Mouse (Mus musculus) large intestine, adult 2 months (tissue): ENCODE measurements around the gene Mymx. TPM values are rescaled to one million over a fixed set of nuclear protein-coding genes. Genes with fewer than 3 reads are reported as not detected.
"Not testable (repeated sequence)": the region's sequence is repeated elsewhere in the genome, so short reads cannot be mapped to it uniquely, and the experiment has no call there.

Source experiments
- DNase-seq: peaks from one replicate; pipeline ENCODE4 v3.0.0-alpha.2; 2012; ENCODE audit warnings: low read depth, low spot score
- WGBS: fragments of 180-500 bp; shearing (Covaris S2); methylation state at CpG from one replicate; pipeline ENCODE4 v1.1.7; 2018; 5-methylcytosine and 5-hydroxymethylcytosine counted together
- polyA plus RNA-seq: library from polyadenylated mRNA; depleted of rRNA; stranded (reverse); fragments of >200 nt; gene quantifications from 2 replicates; pipeline ENCODE4 v1.2.3, GENCODE M21; 2012; rRNA removed

Mymx gene
- 0.63 and 2.0 TPM in 2 replicates for polyA plus RNA-seq

DNA sequence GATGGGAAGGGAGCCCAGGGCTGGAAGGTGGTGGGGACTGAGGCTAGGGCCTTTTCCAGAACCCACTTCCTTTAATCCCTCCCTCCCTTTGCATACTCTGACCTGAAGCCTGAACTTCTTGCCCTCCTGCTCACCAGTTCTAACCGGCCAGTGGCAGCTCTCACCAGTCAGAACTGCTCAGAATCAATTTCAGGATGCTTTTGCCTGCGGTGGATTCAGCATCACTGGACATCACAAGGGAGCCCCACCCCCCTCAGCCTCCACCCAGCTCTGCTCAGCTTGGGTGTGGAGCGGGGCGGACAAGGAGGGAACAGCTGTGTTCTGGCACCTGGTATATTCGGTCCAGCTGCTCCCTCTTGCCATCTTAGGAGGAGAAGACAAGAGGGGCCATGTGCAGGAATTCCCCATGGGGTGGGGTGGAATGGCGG is at the start of gene Mymx:
Gene Mymx (minus strand): TSS at position 226 of the 428 bp plus-strand sequence.
- 36% methylated on average over 6 of the region's 6 CpGs for WGBS
- DNase-seq = no peak

DNA sequence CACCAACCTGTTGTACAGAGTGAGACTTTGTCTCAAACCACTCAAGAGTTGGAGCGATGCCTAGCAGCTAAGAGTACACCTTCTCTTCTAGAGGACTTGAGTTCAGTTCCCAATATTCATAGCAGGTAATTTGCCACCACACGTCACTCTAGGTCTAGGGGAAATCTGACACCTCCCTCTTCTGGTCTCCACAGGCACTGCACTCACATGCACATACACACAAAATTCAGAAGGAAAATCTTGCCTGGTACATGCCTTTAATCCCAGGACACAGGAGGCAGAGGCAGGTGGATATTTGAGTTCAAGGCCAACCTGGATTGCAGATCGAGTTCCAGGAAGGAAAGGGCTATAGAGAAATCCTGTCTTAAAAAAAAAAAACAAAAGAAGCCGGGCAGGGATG is 42.3 kb upstream of the Mymx start:
- DNase-seq = no peak
- WGBS = 91% methylated on average over 4 of the region's 4 CpGs

DNA sequence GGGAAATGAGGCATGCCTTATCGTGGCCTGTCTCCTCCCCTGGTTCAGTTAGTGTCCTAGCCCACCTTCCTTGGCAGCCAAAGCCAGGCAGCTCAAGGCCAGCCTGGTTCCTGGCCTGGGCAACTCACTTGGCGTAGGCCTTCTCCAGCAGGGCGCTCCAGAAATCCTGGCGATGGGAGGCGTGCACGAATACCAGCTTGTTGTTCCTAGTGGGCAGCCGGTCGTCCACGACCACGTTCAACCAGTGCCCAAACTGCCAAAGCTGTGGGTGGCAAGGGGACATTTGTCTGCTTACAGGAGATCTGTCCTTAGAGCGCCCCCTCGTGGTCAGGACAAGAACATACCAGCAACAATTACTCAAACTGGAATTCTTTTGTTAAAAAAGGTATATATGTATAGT is 40.8 kb upstream of the Mymx start:
- 25% methylated on average over 12 of the region's 12 CpGs for WGBS
- DNase-seq = no peak

DNA sequence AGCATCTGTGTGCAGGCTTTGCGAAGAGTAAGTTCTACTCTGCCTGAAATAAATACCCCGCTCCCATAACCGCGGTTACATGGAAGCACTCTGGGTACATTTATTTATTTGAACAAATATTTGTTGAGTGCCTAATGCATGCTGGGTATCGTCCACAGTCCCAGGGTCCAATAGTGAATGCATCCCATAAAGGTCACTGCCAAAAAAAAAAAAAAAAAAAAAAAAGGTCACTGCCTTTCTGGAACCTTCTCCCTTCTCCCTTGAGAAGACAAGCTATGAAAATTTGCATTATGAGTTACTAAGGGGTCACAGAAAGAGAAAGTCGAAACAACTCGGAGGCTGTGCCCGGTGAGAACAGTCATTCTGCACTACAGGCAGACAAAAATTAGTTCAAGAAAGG is 40.1 kb upstream of the Mymx start:
- no peak for DNase-seq
- WGBS = 60% methylated on average over 8 of the region's 8 CpGs

DNA sequence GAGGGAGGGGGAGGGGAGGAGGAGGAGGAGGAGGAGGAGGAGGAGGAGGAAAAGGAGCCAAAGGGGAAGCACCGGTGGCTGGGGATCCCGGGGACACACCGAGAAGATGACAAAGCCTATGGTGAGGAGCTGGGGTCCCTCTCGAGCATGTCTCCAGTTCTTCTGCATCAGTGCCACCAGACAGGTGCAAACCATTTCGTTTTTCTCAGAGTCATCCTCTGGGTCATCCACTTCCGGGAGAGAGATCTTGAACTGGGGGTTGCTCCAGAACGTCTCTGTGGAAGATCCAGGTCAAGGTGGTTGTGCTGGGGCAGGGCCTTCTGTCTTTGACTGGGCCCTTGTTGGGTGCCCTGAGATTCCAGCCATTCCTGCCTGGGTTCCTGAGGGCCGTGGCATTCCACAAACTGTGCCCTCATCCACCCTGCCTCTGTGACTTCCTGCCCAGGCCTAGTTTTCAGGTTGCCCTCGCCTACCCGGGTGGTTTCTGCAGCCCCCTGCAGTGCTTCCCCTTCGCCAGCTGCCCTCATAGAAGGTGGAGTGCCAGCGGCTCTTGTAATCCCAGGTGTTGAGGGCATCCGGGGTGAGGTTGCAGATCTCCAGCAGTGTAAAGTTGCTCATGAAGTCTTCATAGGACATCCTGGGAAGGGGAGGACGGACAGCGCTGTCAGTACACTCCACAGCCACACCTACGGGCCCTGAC is 36.8 kb upstream of the Mymx start:
- WGBS = 73% methylated on average over 16 of the region's 16 CpGs
- no peak for DNase-seq

DNA sequence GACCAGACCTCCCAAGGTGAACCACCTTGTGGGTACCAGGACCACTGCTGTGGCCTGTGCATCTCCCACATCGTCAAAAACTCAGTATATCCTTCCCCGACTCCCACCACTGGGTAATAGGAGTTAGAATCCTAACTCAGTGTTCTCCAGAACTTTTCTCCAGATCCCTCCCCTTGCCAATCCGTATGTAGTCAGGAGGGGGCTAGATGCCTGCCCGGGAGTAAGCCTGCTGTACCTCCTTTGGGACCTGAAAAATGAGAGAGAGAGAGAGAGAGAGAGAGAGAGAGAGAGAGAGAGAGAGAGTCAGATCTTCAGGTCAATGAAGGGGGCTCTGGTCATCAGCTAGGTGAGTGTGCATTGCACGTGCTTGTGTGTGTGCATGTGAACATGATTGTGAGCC is 32.1 kb upstream of the Mymx start:
- WGBS = 84% methylated on average over 5 of the region's 5 CpGs
- DNase-seq = no peak

DNA sequence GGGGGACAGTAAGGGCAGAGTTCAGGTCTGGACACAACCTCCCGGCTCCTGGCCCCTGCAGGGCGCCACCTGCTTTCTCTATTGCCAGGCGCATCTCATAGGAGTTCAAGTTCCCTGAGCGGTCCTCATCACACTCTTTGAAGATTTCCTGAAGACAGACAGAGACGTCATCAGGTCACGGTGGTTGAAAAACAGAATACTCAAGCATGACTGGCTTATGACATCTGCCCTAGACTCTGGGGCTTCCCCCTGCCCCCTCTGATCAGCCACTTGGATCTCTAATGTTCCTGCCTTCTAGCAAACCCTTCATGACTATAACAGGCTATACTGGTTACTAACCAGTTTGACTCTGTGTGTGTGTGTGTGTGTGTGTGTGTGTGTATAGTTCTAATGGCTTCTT is 30.0 kb upstream of the Mymx start:
- no peak for DNase-seq
- WGBS = 64% methylated on average over 6 of the region's 6 CpGs

DNA sequence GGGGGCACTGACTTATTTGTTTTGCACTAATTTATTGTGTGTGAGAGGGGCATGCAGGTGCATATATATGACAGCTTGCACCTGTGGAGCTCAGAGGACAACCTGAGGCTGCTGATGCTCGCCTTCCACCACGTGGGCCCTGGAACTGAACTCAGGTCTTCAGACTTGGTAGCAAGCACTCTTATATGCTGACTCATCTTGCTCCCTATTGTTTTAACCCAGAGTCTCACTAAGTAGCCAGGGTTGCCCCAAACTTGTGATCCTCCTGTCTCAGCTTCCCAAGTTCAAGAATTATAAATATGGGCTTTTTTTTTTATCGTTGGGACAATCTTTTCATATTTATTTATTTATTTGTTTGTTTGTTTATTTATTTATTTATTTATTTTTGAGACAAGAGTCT is 29.1 kb upstream of the Mymx start:
- WGBS = 67% methylated on average over 3 of the region's 3 CpGs
- no peak for DNase-seq

DNA sequence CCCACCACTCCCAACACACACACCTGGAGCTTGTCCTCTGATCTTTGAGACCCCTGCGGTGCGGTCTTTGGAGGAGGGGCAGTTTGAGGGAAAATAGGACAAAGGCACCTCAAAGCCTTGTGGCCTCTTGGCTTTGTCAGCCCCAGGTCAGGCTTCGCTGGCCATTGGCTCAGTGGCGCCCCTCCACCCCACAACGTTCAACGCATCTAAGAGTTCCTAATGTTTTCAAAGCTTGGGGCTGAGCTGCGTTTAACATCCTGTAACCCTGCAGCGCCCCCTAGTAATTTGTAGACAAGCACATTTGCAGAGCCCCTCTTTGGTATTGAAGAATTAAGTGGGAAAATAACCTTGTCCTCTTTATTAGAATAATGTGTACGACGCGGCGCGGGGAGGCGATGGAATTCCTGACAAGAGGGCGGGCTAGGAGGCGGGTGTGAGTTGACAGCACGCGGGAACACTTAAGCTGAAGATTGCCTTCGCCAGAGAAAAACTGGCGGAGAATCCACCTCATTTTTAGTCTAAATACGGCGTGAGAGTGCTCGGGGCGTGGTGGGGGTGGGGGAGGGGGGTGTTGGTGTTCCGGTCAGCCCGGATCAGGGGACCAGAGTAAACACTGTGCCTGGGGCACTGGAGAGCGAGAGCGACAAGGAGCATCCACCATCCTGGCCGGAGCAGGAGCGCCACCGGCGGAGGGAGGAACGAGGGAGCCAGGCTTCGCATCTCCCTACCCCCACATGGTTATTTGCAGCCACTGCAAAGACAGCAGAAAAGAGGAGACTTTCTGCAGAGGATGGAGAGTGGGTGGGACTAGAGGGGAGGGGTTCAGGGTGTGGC is 28.2 kb upstream of the Mymx start:
- 3% methylated on average over 34 of the region's 34 CpGs for WGBS
- no peak for DNase-seq

DNA sequence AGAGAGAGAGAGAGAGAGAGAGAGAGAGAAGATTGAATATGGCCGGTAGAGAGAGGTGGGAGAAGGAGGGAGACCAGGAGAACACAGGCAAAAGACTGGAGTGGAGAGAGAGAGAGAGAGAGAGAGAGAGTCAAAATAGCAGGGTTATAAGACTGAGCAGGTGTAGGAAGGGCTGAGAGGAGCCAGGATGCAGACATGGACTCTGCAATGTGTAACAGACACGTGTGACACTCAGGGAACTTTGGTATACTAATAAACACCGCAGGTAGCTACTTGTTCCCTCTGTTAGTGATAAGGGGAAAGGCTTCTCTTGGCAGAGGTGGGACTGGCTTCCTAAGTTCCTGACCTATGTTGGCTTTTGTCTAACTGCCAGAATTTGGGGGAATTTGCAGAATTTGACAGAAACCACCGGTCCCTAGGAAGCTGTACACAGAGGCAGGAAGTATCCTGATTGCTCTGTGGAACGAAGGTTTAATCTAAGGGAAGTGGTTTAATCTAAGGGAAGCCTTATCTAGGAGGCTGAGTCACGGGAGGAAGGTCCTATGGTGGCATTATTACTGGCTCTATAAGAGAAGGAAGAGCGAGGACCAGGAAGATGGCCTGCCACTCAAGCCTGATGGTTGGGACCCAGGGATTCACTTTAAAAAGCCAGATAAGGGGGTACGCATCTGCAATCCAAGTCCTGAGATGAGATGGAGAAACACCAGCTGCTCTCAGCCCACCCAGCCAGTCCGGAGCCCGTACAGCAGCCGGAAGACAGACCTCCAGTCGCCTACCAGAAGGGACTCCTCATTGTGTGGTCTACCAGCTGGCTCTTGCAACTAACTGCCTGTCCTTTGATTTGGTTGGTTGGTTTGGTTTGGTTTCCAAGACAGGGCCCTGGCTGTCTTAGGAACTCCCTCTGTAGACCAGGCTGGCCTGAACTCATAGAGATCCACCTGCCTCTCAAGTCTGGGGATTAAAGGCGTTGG is 27.3 kb upstream of the Mymx start:
- 56% methylated on average over 13 of the region's 13 CpGs for WGBS
- no peak for DNase-seq

DNA sequence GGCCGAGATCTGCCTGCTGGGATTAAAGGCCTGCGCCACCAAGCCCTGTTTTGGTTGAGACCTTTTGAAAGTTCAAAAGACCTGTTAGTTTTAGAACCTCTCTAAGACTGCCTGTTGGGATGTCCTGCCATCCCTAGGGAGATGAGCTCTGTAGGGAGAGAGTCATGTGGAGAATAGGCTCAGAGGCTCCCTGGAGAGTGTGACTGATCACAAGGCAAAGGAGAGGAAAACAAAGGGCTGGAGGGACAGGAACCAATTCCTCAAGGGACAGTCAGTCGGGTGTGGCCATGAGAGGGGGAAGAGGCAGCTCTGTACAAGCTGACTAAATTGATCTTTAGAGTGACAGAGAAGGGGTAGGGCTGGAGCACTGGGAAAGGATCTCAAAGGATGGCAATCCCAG is 26.3 kb upstream of the Mymx start:
- no peak for DNase-seq
- whole genome bisulfite sequencing = 53% methylated on average over 3 of the region's 3 CpGs

DNA sequence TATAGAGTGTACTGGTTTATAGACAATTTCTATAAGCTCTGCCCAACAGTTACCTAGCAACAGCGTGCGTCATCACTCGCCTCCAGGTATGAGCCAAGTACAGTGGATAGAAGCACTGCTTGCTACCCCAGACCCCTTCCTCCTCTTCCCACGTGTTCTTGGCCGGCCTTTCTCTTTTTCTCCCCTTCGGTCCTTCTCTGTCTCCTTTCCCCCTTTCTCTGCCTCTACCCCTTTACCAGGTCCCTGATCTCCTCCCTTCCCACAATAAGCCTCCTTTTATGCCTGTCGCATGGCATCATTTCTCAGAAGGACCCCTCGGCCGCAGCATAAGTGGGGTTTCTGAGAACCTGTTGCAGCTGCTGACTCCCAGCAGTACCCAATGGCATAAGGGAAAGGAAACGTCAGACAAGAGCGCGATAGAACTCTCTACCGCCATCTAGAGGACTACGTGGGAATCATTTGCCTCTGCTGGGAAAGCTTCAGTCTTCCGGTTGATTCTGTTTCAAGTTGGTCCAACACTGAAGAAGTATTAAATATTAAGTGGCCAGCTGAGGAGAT is 24.8 kb upstream of the Mymx start:
- WGBS = 25% methylated on average over 15 of the region's 15 CpGs
- peak; percentile 67 for DNase-seq

DNA sequence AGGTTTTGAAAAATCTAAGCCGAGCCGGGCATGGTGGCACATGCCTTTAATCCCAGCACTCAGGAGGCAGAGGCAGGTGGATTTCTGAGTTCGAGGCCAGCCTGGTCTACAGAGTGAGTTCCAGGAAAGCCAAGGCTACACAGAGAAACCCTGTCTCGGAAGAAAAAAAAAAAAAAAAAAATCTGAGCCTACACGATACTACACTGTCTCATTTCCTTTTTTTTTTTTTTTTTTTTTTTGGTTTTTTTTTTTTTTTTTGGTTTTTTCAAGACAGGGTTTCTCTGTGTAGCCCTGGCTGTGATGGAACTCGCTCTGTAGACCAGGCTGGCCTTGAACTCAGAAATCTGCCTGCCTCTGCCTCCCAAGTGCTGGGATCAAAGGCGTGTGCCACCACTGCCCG is 21.5 kb upstream of the Mymx start:
- DNase-seq = not testable (repeated sequence)
- 91% methylated on average over 8 of the region's 8 CpGs for WGBS

DNA sequence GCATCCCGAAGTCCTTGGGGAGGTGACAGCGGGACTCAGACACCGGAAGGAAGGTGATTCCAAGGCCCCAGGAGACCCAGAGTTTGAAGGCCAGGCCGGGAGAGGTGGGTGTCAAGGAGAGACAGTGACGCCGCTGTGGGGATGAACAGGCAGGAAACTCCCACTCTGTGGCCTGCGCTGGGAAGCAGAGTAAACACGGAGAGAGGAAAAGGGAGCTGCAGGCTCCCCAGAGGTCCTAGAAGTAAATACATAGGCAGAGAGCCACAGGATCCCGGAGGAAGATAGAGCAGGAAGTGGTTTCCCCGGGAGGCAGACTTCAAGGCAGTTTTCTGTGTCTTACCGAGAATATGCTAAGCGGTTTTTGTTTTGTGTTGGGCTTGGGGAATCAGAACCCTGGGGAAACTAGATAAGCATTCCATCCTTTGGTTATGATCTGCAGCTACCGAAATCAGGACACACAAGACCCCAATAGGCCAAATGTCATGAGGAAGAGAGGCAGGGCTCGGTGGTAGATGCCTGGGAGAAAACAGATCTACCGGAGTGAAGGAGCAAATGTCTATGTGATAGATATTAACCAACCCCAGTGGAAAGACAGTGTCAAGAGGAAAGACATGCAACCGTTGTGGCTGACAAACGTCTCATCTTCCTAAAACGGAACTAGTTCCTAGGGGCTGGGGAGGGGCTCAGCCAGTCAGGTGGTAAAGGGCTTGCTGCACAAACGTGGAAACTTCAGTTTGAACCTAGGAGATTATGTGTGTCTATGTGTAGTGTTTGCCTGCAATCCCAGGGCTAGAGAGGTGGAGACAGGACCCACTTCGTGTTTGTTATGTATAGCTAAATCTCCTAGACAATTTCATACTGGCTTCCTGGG is 17.7 kb upstream of the Mymx start:
- 39% methylated on average over 20 of the region's 20 CpGs for WGBS
- no peak for DNase-seq

DNA sequence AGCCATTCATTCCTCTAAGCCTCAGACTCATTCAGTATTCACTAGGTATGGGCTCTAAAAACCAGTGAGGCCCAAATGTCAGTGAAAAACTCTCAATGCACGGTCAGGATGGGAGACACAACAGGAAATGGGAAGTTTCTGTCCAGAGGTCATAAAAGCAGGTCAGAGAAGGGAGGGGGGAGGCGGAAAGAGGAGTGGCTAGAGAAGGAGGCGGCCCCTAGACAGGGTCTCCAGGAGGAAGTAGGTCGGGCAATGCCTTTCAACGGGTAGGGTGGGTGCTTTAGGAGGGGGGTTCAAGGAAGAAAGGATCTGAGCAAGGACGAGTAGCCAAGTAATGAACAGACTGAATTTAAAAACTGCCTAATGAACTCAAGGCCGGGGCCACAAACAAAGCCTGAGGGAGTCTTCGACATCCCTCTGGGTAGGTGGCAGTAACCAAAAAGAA is 17.1 kb upstream of the Mymx start:
- WGBS = 29% methylated on average over 8 of the region's 8 CpGs

DNA sequence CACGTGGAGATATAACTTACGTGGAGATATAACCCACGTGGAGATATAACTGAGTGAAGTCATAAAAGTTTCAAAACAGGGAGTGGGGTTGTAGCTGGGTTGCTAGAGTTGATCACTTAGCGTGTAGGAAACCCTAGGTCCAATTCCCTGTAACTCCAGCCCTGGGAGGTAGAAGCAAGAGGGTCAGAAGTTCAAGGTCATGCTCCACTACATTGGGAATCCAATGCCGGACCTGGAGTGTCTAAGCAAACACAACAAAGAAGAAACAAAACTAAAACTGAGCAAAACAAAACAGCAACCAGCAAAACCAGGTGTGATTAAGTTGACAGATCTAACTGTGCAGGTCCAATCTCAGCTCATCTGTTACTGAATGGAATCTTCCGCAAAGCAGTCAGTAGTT is 15.8 kb upstream of the Mymx start:
- 87% methylated on average over 6 of the region's 6 CpGs for WGBS
- DNase-seq = no peak

More for the DNA sequence above, 17.1 kb upstream of the Mymx start:
- no peak for DNase-seq

DNA sequence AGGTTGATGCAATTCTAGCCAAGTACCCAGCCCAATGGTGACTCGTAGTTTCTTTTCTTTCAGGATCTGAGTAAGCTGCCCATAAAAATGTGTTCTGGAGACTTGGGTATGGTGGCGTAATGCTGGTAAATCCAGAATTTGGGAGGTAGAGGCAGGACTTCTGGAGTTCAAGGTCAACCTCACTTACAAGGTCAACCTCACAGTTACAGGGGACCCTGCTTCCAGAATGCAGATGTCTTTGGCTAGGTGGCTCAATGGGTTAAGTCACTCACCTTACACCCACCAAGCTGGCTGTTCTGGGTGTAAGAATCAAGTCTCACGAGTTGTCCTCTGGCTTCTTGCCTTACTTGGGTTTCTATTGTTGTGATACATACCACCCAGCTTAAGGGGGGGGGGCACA is 14.8 kb upstream of the Mymx start:
- no peak for DNase-seq
- WGBS = 63% methylated on average over 3 of the region's 3 CpGs

DNA sequence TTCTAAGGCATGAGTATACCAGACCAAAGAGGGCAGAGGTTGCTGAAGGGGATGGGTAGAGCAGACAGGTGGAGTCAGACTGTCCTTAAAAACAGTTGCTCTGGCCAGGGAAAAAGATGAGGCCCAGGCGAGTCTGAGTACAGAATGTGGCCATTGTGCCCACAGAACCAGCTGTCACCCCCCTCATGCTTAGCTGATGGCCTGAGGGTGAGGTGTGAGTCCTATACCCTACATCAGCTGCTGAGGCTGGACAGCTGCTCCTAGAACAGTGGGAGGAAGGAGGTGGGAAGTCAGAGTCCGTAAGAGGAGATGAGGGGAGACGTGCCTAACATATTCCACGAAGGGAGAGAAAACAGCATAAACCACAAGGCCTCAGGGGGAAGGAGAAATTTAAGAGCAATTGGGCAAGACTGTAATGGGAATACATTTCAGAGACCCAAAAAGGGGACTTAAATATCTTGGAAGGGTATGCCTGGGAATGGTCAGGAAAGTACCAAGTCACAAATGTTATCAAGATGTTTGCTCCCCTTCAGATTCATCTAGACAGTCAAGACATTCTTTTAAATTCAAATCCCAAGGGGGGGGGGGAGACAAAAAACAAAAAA is 14.2 kb upstream of the Mymx start:
- WGBS = 81% methylated on average over 4 of the region's 4 CpGs
- no peak for DNase-seq
